Mouse (Mus musculus) small intestine, adult 2 months (tissue): ENCODE measurements around the gene Prss50.

Experiments used
- CTCF ChIP-seq: fragments of 200-500 bp; IDR thresholded peaks from 2 replicates; pipeline ENCODE4 v1.5.1; 2012; ENCODE audit warnings: low read depth, mild to moderate bottlenecking, control low read depth, inconsistent platforms, low read length, moderate library complexity, mixed read lengths; ENCODE audit not compliant: insufficient replicate concordance, insufficient read length; ENCODE audit errors: extremely low read depth
- POLR2A ChIP-seq: fragments of 200-500 bp; IDR thresholded peaks from 2 replicates; pipeline ENCODE4 v1.6.1; 2012; ENCODE audit warnings: low read depth, mild to moderate bottlenecking, control low read depth, inconsistent platforms, low read length, moderate library complexity

DNA sequence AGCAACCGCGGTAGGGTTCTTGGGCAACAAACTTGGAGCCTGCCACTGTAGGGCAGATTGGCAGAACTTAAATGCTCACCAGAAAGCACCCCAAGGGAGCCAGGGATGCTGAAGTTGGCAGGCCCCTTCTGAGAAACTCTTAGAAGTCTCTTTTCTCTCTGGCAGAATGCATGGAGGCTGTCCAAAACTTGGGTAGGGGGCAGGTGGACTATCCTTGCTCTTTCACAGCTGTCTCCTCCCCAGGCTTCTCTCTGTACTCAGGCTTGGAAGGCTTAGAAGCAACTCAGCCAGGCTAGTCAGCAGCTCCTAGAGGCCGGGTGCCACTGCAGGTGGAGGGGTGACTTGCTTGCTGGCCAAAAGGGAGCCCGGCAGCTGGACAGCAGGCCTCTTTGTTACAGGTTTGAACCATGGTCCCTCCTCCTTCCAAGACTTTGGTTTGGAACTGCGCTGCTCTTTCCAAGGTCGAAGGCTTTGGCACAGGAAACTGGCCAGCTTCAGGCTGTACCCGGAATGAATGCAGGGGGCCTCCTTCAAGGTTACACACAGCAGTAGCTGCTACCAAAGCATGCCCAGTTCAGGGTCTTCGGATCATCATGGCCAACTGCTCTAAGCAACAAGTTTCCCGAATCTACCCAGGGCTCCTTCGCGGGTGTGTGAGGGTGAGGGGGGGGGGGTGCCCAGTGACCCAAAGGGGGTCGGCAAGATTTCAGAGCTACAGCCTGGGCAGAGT, 21.6 kb downstream of the Prss50 start, which contains the start of gene Als2cl:
- no peak for TF ChIP-seq CTCF
- no peak for TF ChIP-seq POLR2A
